Mouse (Mus musculus): Measurements from ENCODE around the gene Nphp3.

Nphp3 gene

DNA sequence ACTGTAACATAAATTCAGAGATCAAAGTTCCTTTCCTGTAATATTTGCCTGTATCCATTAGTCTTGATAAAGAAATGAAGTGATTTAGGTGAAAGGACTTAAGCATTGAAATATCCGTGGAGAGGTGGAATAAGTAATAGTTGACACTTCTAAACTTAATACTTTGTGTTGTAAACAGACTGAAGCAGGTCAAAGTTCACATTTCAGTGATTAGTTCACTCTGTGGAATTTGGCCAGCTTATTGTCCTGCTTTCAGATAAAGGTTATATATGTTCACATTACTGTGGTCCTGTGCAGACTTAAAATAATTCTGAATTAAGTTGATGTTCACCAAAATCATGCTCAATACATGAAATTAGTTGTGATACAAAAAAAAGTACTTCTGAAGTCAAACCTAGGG, 62.2 kb downstream of the Nphp3 start:
- DNase-seq = no peak

DNA sequence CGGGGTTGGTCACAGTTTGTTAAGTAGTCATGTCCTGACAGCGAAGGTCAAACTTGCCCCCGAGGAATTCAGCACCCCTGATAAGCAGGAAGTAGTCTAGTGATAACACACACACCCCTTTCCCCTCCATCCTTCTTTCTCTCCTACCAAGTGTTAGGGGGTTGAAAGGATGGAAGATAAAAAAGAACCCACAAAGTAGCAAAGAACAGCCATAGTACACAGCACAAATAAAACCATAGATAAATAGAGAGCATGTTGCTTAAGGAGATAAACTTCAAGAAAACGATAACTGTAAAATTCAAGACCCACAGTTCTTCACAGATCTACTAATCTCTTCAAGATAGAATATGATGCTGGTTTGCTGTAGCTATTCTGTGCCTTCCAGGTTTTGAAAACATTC, 67.9 kb downstream of the Nphp3 start:
- DNase-seq = no peak

DNA sequence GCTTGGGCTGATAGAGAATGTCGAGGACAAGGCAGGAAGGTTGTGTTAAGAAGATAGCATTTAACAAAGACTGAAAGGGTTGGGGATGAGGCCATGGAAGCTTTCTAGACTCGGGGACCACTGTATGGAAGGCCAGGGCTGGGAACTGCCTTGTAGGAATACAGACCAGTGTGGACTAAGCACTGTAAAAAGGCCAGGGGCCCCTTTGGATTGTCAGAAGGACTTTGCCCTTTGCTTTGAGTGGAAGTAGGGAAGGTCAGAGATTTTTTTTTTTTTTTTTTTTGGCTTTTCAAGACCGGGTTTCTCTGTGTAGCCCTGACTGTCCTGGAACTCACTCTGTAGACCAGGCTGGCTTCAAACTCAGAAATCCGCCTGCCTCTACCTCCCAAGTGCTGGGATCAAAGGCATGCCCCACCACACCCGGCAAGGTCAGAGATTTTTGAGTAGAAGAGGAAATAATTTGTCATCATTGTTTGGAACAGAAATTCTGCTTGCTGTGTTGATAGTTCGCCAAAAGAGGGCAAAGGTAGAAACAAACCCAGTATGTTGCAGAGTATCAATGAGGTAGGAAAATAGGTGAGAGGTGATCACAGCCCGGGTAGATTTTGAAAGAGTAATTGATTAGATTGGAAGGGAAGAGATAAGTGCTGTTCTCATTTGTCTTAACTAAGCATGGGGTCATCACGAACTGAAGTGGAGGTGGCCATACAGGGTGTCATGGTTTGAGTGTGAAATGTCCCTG, 68.7 kb downstream of the Nphp3 start:
- no peak for DNase-seq

DNA sequence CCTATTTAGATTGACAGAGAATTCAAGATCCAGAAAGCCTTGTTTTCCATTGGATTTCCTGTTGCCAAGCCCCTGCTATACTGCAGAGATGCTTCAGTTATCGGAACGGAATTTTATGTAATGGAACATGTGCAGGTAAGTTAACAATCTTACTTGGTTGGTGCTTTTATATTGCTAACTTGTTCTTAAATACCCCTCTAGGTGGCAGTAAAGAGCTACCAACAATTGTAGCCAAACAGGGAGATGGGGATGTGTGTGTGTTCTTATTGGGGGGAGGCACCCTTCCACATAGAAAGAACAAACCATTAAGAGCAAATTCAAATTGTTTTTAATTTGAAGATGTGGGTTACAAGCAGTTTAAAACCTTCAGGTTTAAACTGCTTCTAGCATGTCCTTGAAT, 73.5 kb downstream of the Nphp3 start:
- DNase-seq = no peak

DNA sequence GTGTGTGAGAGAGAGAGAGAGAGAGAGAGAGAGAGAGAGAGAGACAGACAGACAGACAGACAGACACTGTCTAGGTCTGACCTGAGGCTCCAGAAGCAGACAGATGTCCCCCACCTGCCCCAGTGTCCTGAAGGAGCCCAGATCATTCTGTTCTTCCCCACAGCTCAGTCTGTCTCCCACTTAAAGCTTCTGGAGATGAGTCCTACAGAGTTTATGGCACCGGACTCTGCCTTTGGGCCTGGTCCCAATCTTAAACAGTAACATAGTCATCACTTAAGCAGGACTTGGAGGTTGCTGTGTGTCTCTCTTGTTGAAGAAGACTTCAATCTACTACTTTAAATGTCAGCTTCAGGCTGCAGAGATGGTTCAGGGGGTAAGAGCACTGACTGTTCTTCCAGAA, 76.4 kb downstream of the Nphp3 start:
- DNase-seq = no peak

DNA sequence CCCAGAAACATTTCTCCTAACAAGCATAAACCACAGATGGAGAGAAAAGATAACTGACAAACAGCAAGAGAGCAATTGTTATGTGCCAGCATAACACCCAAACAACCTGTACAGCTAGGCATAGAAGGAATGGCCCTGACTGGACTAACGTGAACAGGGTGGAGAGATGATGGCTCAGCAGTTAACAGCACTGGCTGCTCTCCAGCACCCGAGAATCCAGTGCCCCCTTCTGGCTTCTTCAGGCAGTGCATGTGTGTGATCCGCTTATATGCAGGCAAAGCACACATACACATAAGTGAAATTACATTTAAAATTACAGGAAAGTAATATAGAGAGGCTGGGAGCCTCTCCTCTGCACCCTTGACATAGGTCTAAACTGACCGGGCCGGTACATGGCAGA, 77.0 kb downstream of the Nphp3 start:
- DNase-seq = no peak

DNA sequence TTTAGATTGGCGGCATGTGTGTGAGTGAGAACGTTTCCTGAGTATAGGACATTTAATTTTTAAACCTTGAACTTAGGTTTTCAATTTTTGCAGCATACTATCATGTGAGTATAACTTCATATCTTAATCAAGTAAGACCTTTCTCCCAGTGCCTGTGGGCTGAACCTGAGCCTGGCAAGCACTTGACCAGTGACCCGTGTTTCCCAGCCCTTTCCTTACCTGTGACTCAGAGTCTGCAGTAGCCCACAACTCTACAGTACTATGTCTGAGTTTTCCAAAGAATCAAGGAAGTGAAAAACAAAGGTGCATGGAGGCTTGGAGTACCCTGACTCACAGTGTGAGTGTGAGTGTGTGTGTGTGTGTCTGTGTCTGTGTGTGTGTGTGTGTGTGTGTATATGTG, 77.7 kb downstream of the Nphp3 start:
- no peak for DNase-seq

DNA sequence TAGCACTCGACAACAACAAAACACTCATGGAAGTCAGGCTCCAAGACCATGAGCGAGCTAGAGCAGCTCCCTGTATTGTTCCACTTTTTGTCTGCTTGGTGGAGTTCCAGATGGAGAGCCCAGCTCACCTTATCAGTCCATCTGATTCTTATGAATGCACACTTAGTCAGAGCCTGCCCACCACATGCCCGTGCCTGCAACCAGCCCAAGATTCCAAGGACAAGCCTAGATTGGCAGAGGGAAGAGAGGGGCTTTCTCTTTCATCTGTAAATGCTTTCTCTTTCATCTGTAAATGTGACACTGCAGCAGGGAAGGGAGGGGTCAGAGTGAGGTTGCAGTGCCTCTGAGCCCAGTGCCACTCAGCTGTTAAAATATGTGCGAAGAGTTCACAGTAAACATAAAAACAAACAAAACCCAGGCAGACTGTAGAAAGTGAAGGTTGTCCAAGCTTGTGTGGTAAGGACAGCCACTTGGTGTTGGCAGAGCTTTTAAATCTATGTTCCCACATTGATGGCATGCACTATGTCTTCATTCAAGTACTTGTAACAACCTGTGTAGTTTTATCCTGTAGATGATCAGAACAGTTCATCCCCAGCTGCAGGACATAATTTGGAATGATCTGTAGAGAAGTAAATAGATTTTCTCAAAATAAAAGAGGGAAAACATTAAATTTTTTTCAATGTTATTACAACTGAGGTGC, 83.5 kb downstream of the Nphp3 start:
- no peak for DNase-seq

DNA sequence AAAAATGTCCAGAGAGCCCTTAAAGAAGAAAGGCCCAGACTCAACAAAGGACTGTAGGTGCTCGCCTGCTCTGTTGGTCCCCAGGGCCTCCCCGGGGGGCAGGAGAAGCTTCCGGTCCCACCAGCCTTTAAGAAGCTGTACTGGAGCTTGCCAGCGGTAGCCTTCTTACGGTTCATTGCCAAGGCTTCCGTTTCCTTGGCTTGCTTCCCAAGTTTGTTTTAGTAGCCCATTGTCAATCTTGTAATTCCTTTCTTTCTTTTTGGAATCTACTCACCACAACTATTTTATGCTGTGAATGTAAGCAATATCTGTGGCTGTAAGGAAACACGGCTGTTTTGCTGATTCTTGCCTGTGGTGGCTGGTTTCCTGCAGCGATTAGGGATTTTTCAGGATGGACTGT, 86.2 kb downstream of the Nphp3 start:
- no peak for DNase-seq

DNA sequence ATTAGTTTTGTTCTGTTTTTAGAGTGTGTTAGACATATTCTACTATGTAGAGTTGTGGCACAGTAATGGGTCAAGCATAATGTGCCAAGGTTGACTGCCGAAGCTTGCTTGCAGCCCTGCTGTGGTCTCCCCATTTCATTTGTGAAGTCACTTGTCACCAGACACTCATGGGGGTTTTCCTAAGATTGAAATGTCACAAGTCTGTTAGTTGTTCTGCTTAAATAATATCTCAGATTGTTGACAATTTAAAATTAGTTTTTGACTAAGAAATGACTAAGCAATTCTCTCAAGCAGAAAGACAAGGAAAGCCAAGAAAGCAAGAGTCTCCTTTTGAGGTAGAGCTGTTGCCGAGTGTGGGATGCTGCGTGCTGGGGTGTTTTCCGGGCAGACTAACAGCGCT, 90.6 kb downstream of the Nphp3 start:
- DNase-seq = no peak

All from cerebellum, adult 9-11 months (tissue).